Mouse (Mus musculus) neural tube, embryonic 14.5 days (tissue): Measurements from ENCODE around the gene Tcf7l2. TPM values are rescaled to one million over a fixed set of nuclear protein-coding genes. Genes with fewer than 3 reads are reported as not detected.

ENCODE experiments used
- ATAC-seq: fragments of 200-750 bp; cut with Nextera tagmentation; 2 replicates; pipeline ENCODE4 v1.8.0; 2017; ENCODE audit warnings: low read depth, mild to moderate bottlenecking, moderate TSS enrichment, moderate library complexity
- H3K27ac ChIP-seq: fragments of 300-500 bp; sonication (generic); 2 replicates; pipeline ENCODE4 v1.5.1; 2014; ENCODE audit warnings: low read depth, mild to moderate bottlenecking, control low read depth, low read length, moderate library complexity, mixed read lengths
- H3K27me3 ChIP-seq: fragments of 300-500 bp; sonication (generic); 2 replicates; pipeline ENCODE4 v1.6.1; 2014; ENCODE audit warnings: low read length; ENCODE audit not compliant: control insufficient read depth, insufficient read depth
- H3K36me3 ChIP-seq: fragments of 300-500 bp; sonication (generic); 2 replicates; pipeline ENCODE4 v1.6.1; 2014; ENCODE audit warnings: low read length, mixed read lengths; ENCODE audit not compliant: control insufficient read depth, insufficient read depth
- H3K4me1 ChIP-seq: fragments of 300-500 bp; sonication (generic); 2 replicates; pipeline ENCODE4 v1.6.1; 2014; ENCODE audit warnings: low read length; ENCODE audit not compliant: control insufficient read depth, insufficient read depth
- H3K4me2 ChIP-seq: fragments of 300-500 bp; sonication (generic); 2 replicates; pipeline ENCODE4 v1.6.1; 2014; ENCODE audit warnings: mild to moderate bottlenecking, low read depth, low read length, control low read depth
- H3K4me3 ChIP-seq: fragments of 300-500 bp; sonication (generic); 2 replicates; pipeline ENCODE4 v1.5.1; 2014; ENCODE audit warnings: low read depth, low read length, control low read depth, mixed read lengths
- H3K9ac ChIP-seq: fragments of 300-500 bp; sonication (generic); replicated peaks from 2 replicates; pipeline ENCODE4 v1.6.1; 2014; ENCODE audit warnings: low read depth, mild to moderate bottlenecking, control low read depth, low read length, mixed read lengths
- H3K9me3 ChIP-seq: fragments of 300-500 bp; sonication (generic); 2 replicates; pipeline ENCODE4 v1.6.1; 2016; ENCODE audit warnings: low read length; ENCODE audit not compliant: control insufficient read depth
- WGBS: fragments of 180-500 bp; shearing (Covaris S2); extraction: QIAGEN DNeasy Blood & Tissue Kit; methylation state at CpG from one replicate; pipeline ENCODE4 v1.1.7; 2014; 5-methylcytosine and 5-hydroxymethylcytosine counted together
- polyA plus RNA-seq: library from polyadenylated mRNA; unstranded; fragments of >200 nt; fragmentation: Nextera tagmentation; extraction: Ambion mirVana; gene quantifications from 2 replicates; pipeline ENCODE4 v1.2.1, GENCODE M21; 2014

The Tcf7l2 gene
- polyA plus RNA-seq, 1 experiment from 2014 or later: 15.5 TPM

GRCm38 (mm10) chr19:55704071-55704470, 37.5 kb upstream of the Tcf7l2 start:
- no peaks in the 10 kb centered on the region for H3K27me3 ChIP-seq
- no peak overlapping the region for H3K4me3 ChIP-seq
- H3K36me3 ChIP-seq: no peaks in the 10 kb centered on the region
- no peak overlapping the region for H3K4me2 ChIP-seq
- no peak overlapping the region for H3K27ac ChIP-seq
- H3K9ac ChIP-seq: no peak overlapping the region
- H3K4me1 ChIP-seq: no peaks in the 10 kb centered on the region
- WGBS: 40% methylated on average over 6 of the region's 6 CpGs
- ATAC-seq: no peak
- no peaks in the 10 kb centered on the region for H3K9me3 ChIP-seq

- 61% methylated on average over 7 of the region's 7 CpGs for WGBS
- Histone ChIP-seq H3K27ac (no peak overlapping the region), H3K4me2 (no peak overlapping the region), H3K4me1 (no peaks in the 10 kb centered on the region), H3K9me3 (no peaks in the 10 kb centered on the region), H3K36me3 (no peaks in the 10 kb centered on the region), H3K27me3 (no peaks in the 10 kb centered on the region), H3K9ac (no peak overlapping the region), H3K4me3 (no peak overlapping the region)
- no peak for ATAC-seq
Observed at GRCm38 (mm10) chr19:55706300-55706699, 35.3 kb upstream of the Tcf7l2 start.

GRCm38 (mm10) chr19:55706806-55707205, 34.8 kb upstream of the Tcf7l2 start:
- no peak for ATAC-seq
- Histone ChIP-seq H3K4me1 (no peaks in the 10 kb centered on the region), H3K9me3 (no peaks in the 10 kb centered on the region), H3K9ac (no peak overlapping the region), H3K4me3 (no peak overlapping the region), H3K27me3 (no peaks in the 10 kb centered on the region), H3K4me2 (no peak overlapping the region), H3K27ac (no peak overlapping the region), H3K36me3 (no peaks in the 10 kb centered on the region)
- 95% methylated on average over 6 of the region's 6 CpGs for WGBS

- H3K4me2 ChIP-seq: no peak overlapping the region
- H3K27me3 ChIP-seq: no peaks in the 10 kb centered on the region
- H3K27ac ChIP-seq: no peak overlapping the region
- H3K9me3 ChIP-seq: no peaks in the 10 kb centered on the region
- no peak overlapping the region for H3K4me3 ChIP-seq
- no peak overlapping the region for H3K9ac ChIP-seq
- no peaks in the 10 kb centered on the region for H3K36me3 ChIP-seq
- ATAC-seq: no peak
- 85% methylated on average over 8 of the region's 8 CpGs for WGBS
- H3K4me1 ChIP-seq: no peaks in the 10 kb centered on the region
Observed at GRCm38 (mm10) chr19:55708031-55708554, 33.5 kb upstream of the Tcf7l2 start.

GRCm38 (mm10) chr19:55710841-55711240, 30.8 kb upstream of the Tcf7l2 start:
- no peaks in the 10 kb centered on the region for H3K27me3 ChIP-seq
- H3K27ac ChIP-seq: no peak overlapping the region
- H3K9me3 ChIP-seq: no peaks in the 10 kb centered on the region
- H3K4me2 ChIP-seq: no peak overlapping the region
- no peak overlapping the region for H3K9ac ChIP-seq
- 78% methylated on average over 5 of the region's 5 CpGs for WGBS
- ATAC-seq: no peak
- no peak overlapping the region for H3K4me3 ChIP-seq
- H3K36me3 ChIP-seq: no peaks in the 10 kb centered on the region
- no peaks in the 10 kb centered on the region for H3K4me1 ChIP-seq

- 87% methylated on average over 5 of the region's 5 CpGs for WGBS
- Histone ChIP-seq H3K9ac (no peak overlapping the region), H3K9me3 (no peaks in the 10 kb centered on the region), H3K4me1 (no peaks in the 10 kb centered on the region), H3K27me3 (no peaks in the 10 kb centered on the region), H3K27ac (no peak overlapping the region), H3K4me3 (no peak overlapping the region), H3K4me2 (no peak overlapping the region), H3K36me3 (no peaks in the 10 kb centered on the region)
- ATAC-seq: no peak
Observed at GRCm38 (mm10) chr19:55711701-55712100, 29.9 kb upstream of the Tcf7l2 start.

- ATAC-seq: no peak
- Histone ChIP-seq H3K4me2 (no peak overlapping the region), H3K27ac (no peak overlapping the region), H3K36me3 (no peaks in the 10 kb centered on the region), H3K9ac (no peak overlapping the region), H3K27me3 (no peaks in the 10 kb centered on the region), H3K4me3 (no peak overlapping the region), H3K4me1 (no peaks in the 10 kb centered on the region), H3K9me3 (no peaks in the 10 kb centered on the region)
- WGBS: 91% methylated on average over 2 of the region's 2 CpGs
Observed at GRCm38 (mm10) chr19:55712678-55713077, 28.9 kb upstream of the Tcf7l2 start.

GRCm38 (mm10) chr19:55714015-55714414, 27.6 kb upstream of the Tcf7l2 start:
- H3K27me3 ChIP-seq: no peaks in the 10 kb centered on the region; the same call in 1 of the 2 replicates
- H3K36me3 ChIP-seq: no peaks in the 10 kb centered on the region
- no peak overlapping the region for H3K9ac ChIP-seq
- no peaks in the 10 kb centered on the region for H3K9me3 ChIP-seq
- ATAC-seq: no peak
- no peak overlapping the region for H3K4me2 ChIP-seq
- no peaks in the 10 kb centered on the region for H3K4me1 ChIP-seq
- 90% methylated on average over 4 of the region's 4 CpGs for WGBS
- no peak overlapping the region for H3K27ac ChIP-seq
- H3K4me3 ChIP-seq: no peak overlapping the region

- Histone ChIP-seq H3K4me2 (no peak overlapping the region), H3K9me3 (no peaks in the 10 kb centered on the region), H3K4me1 (no peaks in the 10 kb centered on the region), H3K27me3 (no peaks in the 10 kb centered on the region; the same call in 1 of the 2 replicates), H3K36me3 (no peaks in the 10 kb centered on the region), H3K9ac (no peak overlapping the region), H3K27ac (no peak overlapping the region), H3K4me3 (no peak overlapping the region)
- WGBS: 67% methylated on average over 3 of the region's 3 CpGs
- no peak for ATAC-seq
Observed at GRCm38 (mm10) chr19:55714665-55715064, 27.0 kb upstream of the Tcf7l2 start.
